Mouse (Mus musculus) midbrain, embryonic 15.5 days (tissue): ENCODE measurements at regions not wholly inside any gene's neighbourhood (a gene's known extent, or its start where the extent isn't known, plus 50 kb on each side); places are given as distances from the start of the nearest gene placed in this dataset.
A peak's percentile ranks its signal among the peaks of the same experiment; 100 is the strongest.

ENCODE experiments used
- ATAC-seq: fragments of 200-750 bp; cut with Nextera tagmentation; replicated peaks from 2 replicates; pipeline ENCODE4 v1.8.0; 2017; ENCODE audit warnings: moderate TSS enrichment
- H3K27ac ChIP-seq: fragments of 300-500 bp; sonication (generic); 2 replicates; pipeline ENCODE4 v1.5.1; 2015; ENCODE audit warnings: mild to moderate bottlenecking, inconsistent platforms
- H3K27me3 ChIP-seq: fragments of 300-500 bp; sonication (generic); replicated peaks from 2 replicates; pipeline ENCODE4 v1.6.1; 2015; ENCODE audit warnings: inconsistent platforms
- H3K36me3 ChIP-seq: fragments of 300-500 bp; sonication (generic); replicated peaks from 2 replicates; pipeline ENCODE4 v1.6.1; 2015; ENCODE audit warnings: inconsistent platforms
- H3K4me1 ChIP-seq: fragments of 300-500 bp; sonication (generic); 2 replicates; pipeline ENCODE4 v1.6.1; 2015; ENCODE audit warnings: inconsistent platforms
- H3K4me2 ChIP-seq: fragments of 300-500 bp; sonication (generic); 2 replicates; pipeline ENCODE4 v1.6.1; 2015; ENCODE audit warnings: inconsistent platforms, mild to moderate bottlenecking, moderate library complexity
- H3K4me3 ChIP-seq: fragments of 300-500 bp; sonication (generic); 2 replicates; pipeline ENCODE4 v1.5.1; 2015; ENCODE audit warnings: mild to moderate bottlenecking, inconsistent platforms
- H3K9ac ChIP-seq: fragments of 300-500 bp; sonication (generic); 2 replicates; pipeline ENCODE4 v1.6.1; 2015; ENCODE audit warnings: mild to moderate bottlenecking, inconsistent platforms
- H3K9me3 ChIP-seq: fragments of 300-500 bp; sonication (generic); 2 replicates; pipeline ENCODE4 v1.6.1; 2016; ENCODE audit warnings: inconsistent platforms
- WGBS: fragments of 180-500 bp; shearing (Covaris S2); methylation state at CpG from one replicate; pipeline ENCODE4 v1.1.7; 2015; ENCODE audit warnings: mixed read lengths; 5-methylcytosine and 5-hydroxymethylcytosine counted together

DNA sequence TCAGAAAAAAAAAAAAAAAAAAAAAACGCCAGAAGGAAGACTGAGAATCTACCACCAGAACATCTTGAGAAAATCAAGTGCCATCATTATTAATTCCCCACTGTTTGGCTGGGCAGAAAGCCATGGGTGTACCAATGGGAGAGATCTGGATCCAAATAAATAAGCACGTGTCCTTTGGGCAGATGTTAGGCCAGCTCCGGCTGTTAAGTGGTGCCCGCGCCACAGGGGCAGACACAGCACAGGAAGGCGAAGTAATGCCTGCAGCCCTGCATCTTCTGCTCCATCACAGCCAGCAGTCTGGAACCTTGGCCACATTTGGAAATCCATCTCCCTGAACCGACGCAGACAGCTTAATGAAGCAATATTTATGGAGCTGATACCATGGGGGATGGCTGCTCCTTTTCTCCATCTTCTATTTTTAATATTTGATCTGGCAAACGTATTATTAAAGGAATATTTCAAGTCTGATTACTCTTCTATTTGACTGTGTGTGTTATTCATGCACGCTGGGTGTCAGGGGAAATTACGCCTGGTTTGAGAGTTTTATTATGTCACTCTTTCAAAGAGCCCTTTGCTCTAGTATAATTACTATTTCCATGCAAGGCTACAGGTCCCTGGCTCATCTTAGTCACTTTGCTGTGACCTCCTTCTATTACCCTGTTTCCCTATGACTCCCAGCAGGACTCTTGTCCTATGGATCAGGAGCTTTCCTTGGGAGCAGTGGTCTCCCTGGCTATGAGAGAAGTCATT lies 103.5 kb upstream of the Vstm2b start:
- WGBS, result 77% methylated on average over 11 of the region's 11 CpGs
- H3K27me3 ChIP-seq, result no peaks in the 10 kb centered on the region
- no peak overlapping the region for H3K9ac ChIP-seq
- H3K4me2 ChIP-seq, result no peak overlapping the region
- H3K36me3 ChIP-seq, result no peaks in the 10 kb centered on the region
- 0 out of 2 replicates have a peak, but pooled peaks have one; percentile 50 for ATAC-seq
- H3K4me1 ChIP-seq, result no peaks in the 10 kb centered on the region
- H3K4me3 ChIP-seq, result no peak overlapping the region
- no peaks in the 10 kb centered on the region for H3K9me3 ChIP-seq
- no peak overlapping the region for H3K27ac ChIP-seq

DNA sequence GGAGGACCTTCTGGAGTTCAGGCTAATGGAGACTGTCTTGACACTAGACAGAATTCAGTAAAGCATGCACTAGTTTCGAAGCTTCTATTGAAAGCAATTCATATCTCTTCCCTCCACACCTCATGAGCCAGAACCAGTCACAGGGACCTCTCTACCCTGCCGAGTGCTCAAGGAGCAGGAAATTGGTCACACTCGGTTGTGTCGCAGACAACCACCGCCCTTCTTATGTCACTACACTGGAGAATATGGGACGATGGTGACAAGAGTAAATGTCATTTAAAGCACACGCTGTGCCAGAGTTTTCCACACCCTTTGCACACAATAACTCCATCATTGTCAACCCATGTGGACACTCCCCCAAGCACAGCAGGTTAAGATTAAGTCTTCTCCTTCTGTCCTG lies 98.3 kb upstream of the Vstm2b start:
- H3K27me3 ChIP-seq, result no peaks in the 10 kb centered on the region
- H3K4me2 ChIP-seq, result no peak overlapping the region
- H3K4me1 ChIP-seq, result no peaks in the 10 kb centered on the region
- H3K9ac ChIP-seq, result no peak overlapping the region
- H3K9me3 ChIP-seq, result no peaks in the 10 kb centered on the region
- no peaks in the 10 kb centered on the region for H3K36me3 ChIP-seq
- no peak overlapping the region for H3K4me3 ChIP-seq
- WGBS, result 60% methylated on average over 7 of the region's 7 CpGs
- ATAC-seq, result no peak
- H3K27ac ChIP-seq, result no peak overlapping the region

DNA sequence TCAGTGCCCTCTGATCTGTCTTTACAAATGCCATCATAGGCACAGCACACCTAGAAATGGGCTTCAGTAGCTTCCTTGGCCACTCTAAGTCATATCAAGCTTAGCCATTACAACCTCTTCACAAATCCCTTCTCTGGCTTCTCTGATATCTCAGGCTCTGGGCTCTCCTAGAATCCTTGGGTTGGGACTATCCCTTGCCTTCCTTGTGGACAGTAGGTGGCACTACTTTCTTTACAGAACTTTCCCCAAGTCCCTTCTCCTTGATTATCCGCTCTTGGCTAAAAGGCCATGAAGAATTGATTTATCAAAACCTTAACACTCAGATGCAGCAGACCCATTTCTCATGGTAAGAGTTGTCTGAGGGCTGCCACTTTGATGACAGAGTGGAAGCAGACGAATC lies 96.8 kb upstream of the Vstm2b start:
- H3K4me2 ChIP-seq, result no peak overlapping the region
- no peak overlapping the region for H3K9ac ChIP-seq
- H3K4me1 ChIP-seq, result no peaks in the 10 kb centered on the region
- no peak for ATAC-seq
- 54% methylated on average over 2 of the region's 2 CpGs for WGBS
- H3K27me3 ChIP-seq, result no peaks in the 10 kb centered on the region
- H3K27ac ChIP-seq, result no peak overlapping the region
- H3K9me3 ChIP-seq, result no peaks in the 10 kb centered on the region
- H3K36me3 ChIP-seq, result no peaks in the 10 kb centered on the region
- H3K4me3 ChIP-seq, result no peak overlapping the region

DNA sequence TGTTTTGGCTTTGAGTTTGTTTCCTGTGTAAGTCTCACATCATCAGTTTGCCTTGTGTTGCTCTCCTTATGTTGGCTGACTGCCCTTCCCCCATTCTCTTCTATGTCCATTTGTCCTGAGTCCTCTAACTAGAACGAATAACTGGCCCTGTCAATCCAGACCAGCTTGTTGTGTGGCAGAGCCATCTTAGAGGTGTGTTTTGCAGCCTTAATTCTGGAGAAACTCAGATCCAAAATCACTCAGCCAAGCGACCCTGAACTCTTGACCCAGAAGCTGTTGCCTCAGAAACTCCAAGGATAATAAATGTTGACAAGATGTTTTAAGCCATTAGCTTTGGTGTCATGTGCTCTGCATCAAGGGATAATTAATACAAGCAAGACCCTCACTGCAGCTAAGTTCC lies 92.9 kb upstream of the Vstm2b start:
- Histone ChIP-seq H3K36me3 (no peaks in the 10 kb centered on the region), H3K27me3 (no peaks in the 10 kb centered on the region), H3K27ac (no peak overlapping the region), H3K4me1 (no peaks in the 10 kb centered on the region), H3K4me2 (no peak overlapping the region), H3K9ac (no peak overlapping the region), H3K9me3 (no peaks in the 10 kb centered on the region), H3K4me3 (no peak overlapping the region)
- no peak for ATAC-seq
- WGBS, result 68% methylated on average over 2 of the region's 2 CpGs

DNA sequence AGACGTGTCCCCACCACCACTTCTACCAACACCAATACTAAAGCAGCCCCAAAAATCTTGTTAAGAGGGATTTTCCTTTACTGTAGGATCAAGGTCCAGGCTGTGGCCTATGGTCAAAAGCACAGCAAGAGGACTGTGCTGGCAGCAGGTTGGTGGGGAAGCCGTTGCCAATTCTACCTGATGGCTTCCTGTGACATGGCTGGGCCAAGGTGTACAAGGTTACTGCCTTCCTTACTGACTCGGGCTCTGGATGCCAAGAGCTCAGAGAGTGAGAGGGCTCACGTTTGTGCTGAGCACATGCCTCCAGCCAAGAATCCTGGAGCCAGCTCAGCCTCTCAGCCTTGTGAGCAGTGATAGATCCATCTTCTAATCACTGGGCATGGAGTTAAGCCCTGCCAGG lies 92.3 kb upstream of the Vstm2b start:
- H3K4me1 ChIP-seq, result no peaks in the 10 kb centered on the region
- H3K27me3 ChIP-seq, result no peaks in the 10 kb centered on the region
- H3K4me2 ChIP-seq, result no peak overlapping the region
- no peak overlapping the region for H3K9ac ChIP-seq
- no peaks in the 10 kb centered on the region for H3K36me3 ChIP-seq
- no peaks in the 10 kb centered on the region for H3K9me3 ChIP-seq
- ATAC-seq, result no peak
- no peak overlapping the region for H3K27ac ChIP-seq
- WGBS, result 80% methylated on average over 4 of the region's 4 CpGs
- no peak overlapping the region for H3K4me3 ChIP-seq

DNA sequence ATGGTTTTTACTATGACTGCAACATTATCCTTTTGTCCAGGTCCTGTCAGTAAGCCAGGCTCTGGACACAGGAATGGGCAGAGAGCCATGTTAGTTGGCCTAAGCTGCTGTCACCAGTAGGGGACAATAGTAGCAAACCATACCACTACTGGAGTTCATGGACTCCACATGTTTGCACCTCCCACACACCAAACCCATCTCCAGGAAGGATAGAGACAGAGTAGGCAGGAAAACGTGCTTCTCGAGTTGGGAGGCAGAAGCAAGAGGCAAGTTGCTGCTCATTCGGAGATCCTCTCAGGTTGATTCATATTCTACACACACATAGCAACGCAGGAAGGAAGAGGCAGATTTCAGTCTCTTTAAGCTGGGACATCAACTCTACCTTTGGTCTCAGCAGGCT lies 85.2 kb upstream of the Vstm2b start:
- Histone ChIP-seq H3K4me3 (no peak overlapping the region), H3K4me1 (no peaks in the 10 kb centered on the region), H3K9me3 (no peaks in the 10 kb centered on the region), H3K27me3 (no peaks in the 10 kb centered on the region), H3K27ac (no peak overlapping the region), H3K4me2 (no peak overlapping the region), H3K36me3 (no peaks in the 10 kb centered on the region), H3K9ac (no peak overlapping the region)
- 90% methylated on average over 4 of the region's 4 CpGs for WGBS
- no peak for ATAC-seq

DNA sequence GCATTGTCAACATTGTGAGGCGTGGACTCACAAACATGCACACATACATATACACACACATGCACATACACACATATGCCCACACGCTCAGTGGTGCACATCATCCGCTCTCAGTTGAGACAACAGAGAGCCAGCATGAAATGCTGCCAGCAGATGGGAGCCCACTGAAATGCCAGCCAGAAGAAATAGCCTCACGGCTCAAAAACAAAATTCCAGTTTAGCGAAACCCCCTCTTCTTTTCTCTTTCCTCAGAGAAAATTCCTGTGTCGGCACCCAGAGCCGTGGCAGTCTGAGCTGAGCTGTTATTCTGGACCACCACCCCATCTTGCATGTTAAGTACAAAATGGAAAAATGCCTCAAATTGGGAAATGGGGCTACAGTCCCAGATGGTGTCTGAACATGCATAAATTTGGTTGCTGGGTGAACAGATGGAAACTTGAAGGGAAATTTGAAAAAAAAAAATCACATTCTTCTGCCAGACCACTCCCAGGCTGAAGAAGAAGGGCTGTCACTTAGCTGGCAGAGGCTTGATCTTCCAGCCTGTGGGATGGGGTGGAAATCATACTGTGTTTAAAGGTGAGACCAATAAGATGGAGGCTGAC lies 72.9 kb upstream of the Vstm2b start:
- Histone ChIP-seq H3K4me2 (no peak overlapping the region), H3K4me3 (no peak overlapping the region), H3K4me1 (no peaks in the 10 kb centered on the region), H3K9ac (no peak overlapping the region), H3K27me3 (no peaks in the 10 kb centered on the region), H3K9me3 (no peaks in the 10 kb centered on the region), H3K27ac (no peak overlapping the region), H3K36me3 (no peaks in the 10 kb centered on the region)
- 0 out of 2 replicates have a peak, but pooled peaks have one; percentile 37 for ATAC-seq
- 76% methylated on average over 7 of the region's 7 CpGs for WGBS

DNA sequence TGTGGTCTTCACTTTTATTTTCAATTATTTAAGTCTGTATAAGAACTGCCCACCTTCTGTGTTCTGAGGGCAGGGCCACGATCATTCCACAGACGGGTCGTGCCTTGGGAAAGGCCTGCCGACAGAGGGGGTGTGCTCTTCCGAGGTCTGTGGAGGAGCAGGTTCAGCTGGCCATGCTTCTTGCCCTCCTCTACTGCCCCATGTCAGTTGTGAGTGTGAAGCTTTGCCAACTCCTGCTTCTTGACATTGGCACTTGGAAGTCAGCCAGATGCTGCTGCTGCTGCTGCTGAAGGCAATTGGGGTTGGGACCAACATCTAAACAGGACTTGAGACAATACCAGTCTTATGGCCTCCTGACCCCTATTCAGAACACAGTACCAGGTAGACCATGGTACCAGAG lies 68.6 kb upstream of the Vstm2b start:
- Histone ChIP-seq H3K27ac (no peak overlapping the region), H3K4me1 (no peaks in the 10 kb centered on the region), H3K4me2 (no peak overlapping the region), H3K36me3 (no peaks in the 10 kb centered on the region), H3K9me3 (no peaks in the 10 kb centered on the region), H3K9ac (no peak overlapping the region), H3K4me3 (no peak overlapping the region), H3K27me3 (no peaks in the 10 kb centered on the region)
- WGBS, result 86% methylated on average over 5 of the region's 5 CpGs
- no peak for ATAC-seq

DNA sequence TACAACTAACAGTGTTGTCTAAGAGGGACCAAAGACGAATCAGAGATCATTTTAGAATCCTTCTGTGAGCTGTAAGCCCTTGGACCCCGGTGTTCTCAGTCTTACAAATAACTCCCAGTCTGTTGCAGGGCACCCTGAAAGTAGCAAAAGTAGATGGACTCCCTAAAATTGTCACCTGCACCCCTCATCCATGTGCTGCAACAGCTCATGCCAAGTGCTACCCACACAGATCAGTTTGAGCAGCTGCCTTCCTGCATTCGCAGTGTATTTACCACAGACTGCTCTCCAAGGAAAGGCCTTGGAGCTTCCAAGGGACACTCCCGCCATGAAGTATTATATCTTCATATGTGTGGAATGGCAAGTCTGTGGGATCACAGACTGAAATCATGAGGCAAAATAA lies 66.5 kb upstream of the Vstm2b start:
- H3K4me1 ChIP-seq, result no peaks in the 10 kb centered on the region
- H3K36me3 ChIP-seq, result no peaks in the 10 kb centered on the region
- no peak overlapping the region for H3K4me2 ChIP-seq
- no peak overlapping the region for H3K27ac ChIP-seq
- no peaks in the 10 kb centered on the region for H3K27me3 ChIP-seq
- H3K9me3 ChIP-seq, result no peaks in the 10 kb centered on the region
- no peak overlapping the region for H3K4me3 ChIP-seq
- 87% methylated on average over 4 of the region's 4 CpGs for WGBS
- no peak for ATAC-seq
- H3K9ac ChIP-seq, result no peak overlapping the region

DNA sequence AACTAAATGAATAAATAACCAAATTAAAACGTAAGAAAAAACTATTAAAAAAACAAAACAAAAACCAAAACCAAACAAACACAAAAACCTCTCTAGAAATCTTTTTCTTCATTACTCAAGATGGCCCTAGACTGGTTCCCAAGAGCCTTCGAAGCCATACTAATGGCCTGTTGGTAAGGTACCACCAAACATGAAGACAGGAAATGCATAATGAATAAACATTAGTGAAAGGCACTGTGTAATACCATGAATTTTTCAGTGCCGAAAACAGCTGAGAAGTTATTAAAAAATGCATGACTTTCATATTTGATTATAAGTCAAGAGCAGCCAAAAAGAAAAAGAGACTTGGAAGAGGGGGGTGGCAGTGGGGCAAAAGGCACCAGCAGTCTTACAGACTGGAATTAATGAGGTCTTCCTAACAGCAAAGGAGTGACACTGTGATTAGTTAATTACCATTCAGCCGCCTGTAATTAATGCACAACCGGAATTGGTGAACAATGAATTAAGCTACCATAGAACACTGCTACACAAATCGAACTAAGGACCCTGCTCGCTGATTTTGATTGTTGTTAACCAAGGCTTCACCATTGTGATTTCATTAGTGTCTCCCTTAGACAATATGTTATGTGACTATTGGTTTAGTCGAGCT lies 55.7 kb upstream of the Vstm2b start:
- Histone ChIP-seq H3K4me1 (no peaks in the 10 kb centered on the region), H3K4me3 (no peak overlapping the region), H3K9ac (no peak overlapping the region), H3K27ac (no peak overlapping the region), H3K27me3 (no peaks in the 10 kb centered on the region), H3K36me3 (no peaks in the 10 kb centered on the region), H3K9me3 (no peaks in the 10 kb centered on the region), H3K4me2 (no peak overlapping the region)
- 64% methylated on average over 8 of the region's 8 CpGs for WGBS
- no peak for ATAC-seq

DNA sequence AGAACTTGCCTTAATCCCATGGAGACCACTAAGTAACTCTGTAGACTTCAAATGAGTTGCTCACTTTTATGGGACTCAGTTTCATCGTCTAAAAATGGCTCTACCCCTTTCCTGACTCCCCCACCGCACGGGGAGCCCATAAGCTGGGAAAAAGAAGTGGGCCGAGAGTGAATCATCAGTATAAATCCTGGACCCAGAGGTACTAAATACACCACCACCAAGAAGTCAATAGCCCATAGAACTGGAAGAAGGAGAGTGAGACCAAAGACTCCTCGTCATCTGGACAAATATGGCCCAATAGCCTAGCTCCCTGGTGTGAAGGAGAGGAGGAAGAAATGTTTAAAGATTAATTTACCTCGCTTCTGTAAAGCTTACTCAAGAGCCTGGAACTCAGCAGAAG lies 51.6 kb upstream of the Vstm2b start:
- Histone ChIP-seq H3K36me3 (no peaks in the 10 kb centered on the region), H3K27ac (no peak overlapping the region), H3K9me3 (no peaks in the 10 kb centered on the region), H3K27me3 (no peaks in the 10 kb centered on the region), H3K4me1 (no peaks in the 10 kb centered on the region), H3K4me2 (no peak overlapping the region), H3K9ac (no peak overlapping the region), H3K4me3 (no peak overlapping the region)
- WGBS, result 82% methylated on average over 6 of the region's 6 CpGs
- ATAC-seq, result no peak
